Mouse (Mus musculus): ENCODE measurements at regions not wholly inside any gene's neighbourhood (a gene's known extent, or its start where the extent isn't known, plus 50 kb on each side); places are given as distances from the start of the nearest gene placed in this dataset.

- no peak for TF ChIP-seq CTCF (conservative IDR thresholded peaks at IDR 0.05; ENCODE audit: low read length)
- no peak for TF ChIP-seq NANOG (IDR thresholded peaks at IDR 0.05; ENCODE audit: borderline replicate concordance, low read length)
Observed at GRCm38 (mm10) chr13:44506975-44507374, 222.3 kb upstream of the Jarid2 start.

Measured in E14TG2a.4 (cell line).